Mouse (Mus musculus) ES-E14 (cell line): ENCODE measurements around the gene Plxna2. TPM values are rescaled to one million over a fixed set of nuclear protein-coding genes. Genes with fewer than 3 reads are reported as not detected.

ENCODE experiments used
- DNase-seq: peaks from one replicate; pipeline ENCODE4 v3.0.0-alpha.2; 2013; ENCODE audit warnings: low read depth, low spot score
- H3K27ac ChIP-seq: 2 replicates; pipeline ENCODE4 v1.5.1; 2012; ENCODE audit warnings: low read depth, mild to moderate bottlenecking, low read length, moderate library complexity, mixed read lengths; ENCODE audit not compliant: poor library complexity, insufficient read depth, severe bottlenecking
- H3K36me3 ChIP-seq: 2 replicates; pipeline ENCODE4 v1.6.1; 2012; ENCODE audit warnings: mild to moderate bottlenecking, low read length, moderate library complexity, mixed read lengths; ENCODE audit not compliant: control insufficient read depth, poor library complexity, insufficient read depth, severe bottlenecking
- H3K4me1 ChIP-seq, 2 experiments: fragments of 150-350 bp in 1 of 2; sonication (generic) in 1 of 2; 2 replicates each; pipeline ENCODE4 v1.6.1; 2012; ENCODE audit warnings: low read length in 2 of 2, mild to moderate bottlenecking in 1 of 2, mixed read lengths in 1 of 2; ENCODE audit not compliant: control insufficient read depth in 2 of 2, insufficient read depth in 2 of 2, poor library complexity in 1 of 2
- H3K4me3 ChIP-seq, 2 experiments: fragments of 150-350 bp in 1 of 2; sonication (generic) in 1 of 2; 2 replicates each; pipeline ENCODE4 v1.5.1; 2012; ENCODE audit warnings: low read length in 2 of 2, low read depth in 1 of 2, mild to moderate bottlenecking in 1 of 2, mixed read lengths in 1 of 2; ENCODE audit not compliant: insufficient read depth in 1 of 2, poor library complexity in 1 of 2, severe bottlenecking in 1 of 2
- H3K9ac ChIP-seq: 2 replicates; pipeline ENCODE4 v1.6.1; 2012; ENCODE audit warnings: low read depth, mild to moderate bottlenecking, low read length, mixed read lengths; ENCODE audit not compliant: poor library complexity, insufficient read depth, severe bottlenecking
- H3K9me3 ChIP-seq: fragments of 150-350 bp; sonication (generic); 2 replicates; pipeline ENCODE4 v1.6.1; 2012; ENCODE audit warnings: low read depth, mild to moderate bottlenecking, low read length; ENCODE audit not compliant: control insufficient read depth, insufficient read depth
- CHD2 ChIP-seq: IDR thresholded peaks from 2 replicates; pipeline ENCODE4 v1.6.1; 2014; ENCODE audit warnings: mild to moderate bottlenecking, low read depth, low read length, inconsistent platforms
- HCFC1 ChIP-seq: IDR thresholded peaks from 2 replicates; pipeline ENCODE4 v1.6.1; 2012; ENCODE audit warnings: low read length, inconsistent platforms, borderline replicate concordance; ENCODE audit not compliant: insufficient read depth
- MAFK ChIP-seq: IDR thresholded peaks from 2 replicates; pipeline ENCODE4 v1.6.1; 2014; ENCODE audit warnings: mild to moderate bottlenecking, low read depth, low read length, inconsistent platforms; ENCODE audit not compliant: insufficient read depth
- ZC3H11A ChIP-seq: IDR thresholded peaks from 2 replicates; pipeline ENCODE4 v1.6.1; 2012; ENCODE audit warnings: low read depth, mild to moderate bottlenecking, inconsistent platforms, low read length, borderline replicate concordance
- ZNF384 ChIP-seq: IDR thresholded peaks from 2 replicates; pipeline ENCODE4 v1.6.1; 2012; ENCODE audit warnings: low read depth, low read length, inconsistent platforms
- in situ Hi-C, 2 experiments: fragments of 600-800 bp; cut with MboI; formaldehyde crosslinking; loops; one replicate each; pipeline ENCODE4 v1.15.1; 2025; ENCODE audit warnings: low sequenced_read_pairs in 2 of 2, inconsistent platforms in 1 of 2; ENCODE audit not compliant: unreplicated experiment in 2 of 2
- total RNA-seq: library from RNA; depleted of rRNA; stranded (reverse); fragments of 300-350 nt; gene quantifications from 2 replicates; pipeline ENCODE4 v1.2.3, GENCODE M21; 2012

Plxna2 gene
- total RNA-seq, 1 experiment = 3.9 TPM

DNA sequence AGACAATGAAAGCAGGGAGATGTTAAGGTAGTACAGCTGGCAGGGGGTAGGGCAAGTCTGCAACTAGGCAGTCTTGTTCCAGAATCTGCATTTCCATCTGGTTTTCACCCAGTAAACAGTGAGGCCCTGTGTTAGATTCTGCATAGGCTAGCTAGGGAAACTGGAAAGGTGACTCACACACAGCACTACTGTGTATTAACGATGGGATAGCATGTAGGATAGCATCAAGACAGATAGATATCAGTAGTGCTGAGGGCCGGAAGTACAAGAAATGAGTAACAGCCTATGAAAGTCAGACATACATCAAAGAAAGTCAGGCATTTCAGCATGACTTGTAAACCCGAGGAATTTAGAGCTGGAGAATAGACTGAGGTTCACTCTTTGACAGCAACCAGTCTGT lies 65.1 kb downstream of the Plxna2 start:
- H3K4me1 ChIP-seq = no peaks in the 10 kb centered on the region
- TF ChIP-seq ZNF384 (no peak), HCFC1 (no peak), CHD2 (no peak), ZC3H11A (no peak), MAFK (no peak)
- DNase-seq = no peak
- no peaks in the 10 kb centered on the region for H3K36me3 ChIP-seq
- in situ Hi-C loops = no loop called here
- no peaks in the 10 kb centered on the region for H3K9me3 ChIP-seq
- no peak overlapping the region for H3K9ac ChIP-seq
- no peak overlapping the region for H3K27ac ChIP-seq
- no peak overlapping the region for H3K4me3 ChIP-seq

GRCm38 (mm10) chr1:194685896-194686295 lies 67.9 kb downstream of the Plxna2 start:
- Histone ChIP-seq H3K36me3 (no peaks in the 10 kb centered on the region), H3K9me3 (no peaks in the 10 kb centered on the region), H3K4me1 (no peaks in the 10 kb centered on the region), H3K27ac (no peak overlapping the region), H3K4me3 (no peak overlapping the region), H3K9ac (no peak overlapping the region)
- no peak for DNase-seq
- TF ChIP-seq MAFK (no peak), HCFC1 (no peak)
- in situ Hi-C loops = no loop called here

- Histone ChIP-seq H3K9ac (no peak overlapping the region), H3K4me3 (no peak overlapping the region), H3K4me1 (no peaks in the 10 kb centered on the region), H3K36me3 (no peaks in the 10 kb centered on the region), H3K9me3 (no peaks in the 10 kb centered on the region), H3K27ac (no peak overlapping the region)
- DNase-seq = no peak
- TF ChIP-seq ZC3H11A (no peak), CHD2 (no peak), MAFK (no peak), ZNF384 (no peak), HCFC1 (no peak)
- in situ Hi-C loops = no loop called here
Observed at GRCm38 (mm10) chr1:194687746-194688145, 69.7 kb downstream of the Plxna2 start.

DNA sequence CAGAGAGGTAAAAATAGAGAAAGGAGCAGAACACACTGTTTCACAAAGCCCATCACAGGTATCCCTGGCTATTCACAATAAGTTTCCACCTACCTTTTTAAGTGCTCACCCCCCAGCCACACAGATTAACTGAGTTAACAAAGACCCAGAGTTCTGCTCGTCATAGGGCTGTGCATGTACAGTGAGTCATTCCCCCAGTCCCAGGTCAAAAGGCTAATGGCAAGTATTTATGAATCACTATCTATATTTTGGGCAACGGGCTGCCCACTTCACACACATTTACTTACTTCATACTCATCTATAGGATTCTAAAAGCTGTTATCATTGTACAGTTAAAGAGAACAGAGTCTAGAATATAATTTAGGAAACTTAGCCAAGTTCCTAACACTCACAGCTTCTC lies 70.1 kb downstream of the Plxna2 start:
- no peaks in the 10 kb centered on the region for H3K4me1 ChIP-seq
- in situ Hi-C loops = no loop called here
- H3K4me3 ChIP-seq = no peak overlapping the region
- no peak overlapping the region for H3K27ac ChIP-seq
- no peaks in the 10 kb centered on the region for H3K9me3 ChIP-seq
- TF ChIP-seq HCFC1 (no peak), CHD2 (no peak), ZC3H11A (no peak), ZNF384 (no peak), MAFK (no peak)
- H3K36me3 ChIP-seq = no peaks in the 10 kb centered on the region
- H3K9ac ChIP-seq = no peak overlapping the region
- DNase-seq = no peak

DNA sequence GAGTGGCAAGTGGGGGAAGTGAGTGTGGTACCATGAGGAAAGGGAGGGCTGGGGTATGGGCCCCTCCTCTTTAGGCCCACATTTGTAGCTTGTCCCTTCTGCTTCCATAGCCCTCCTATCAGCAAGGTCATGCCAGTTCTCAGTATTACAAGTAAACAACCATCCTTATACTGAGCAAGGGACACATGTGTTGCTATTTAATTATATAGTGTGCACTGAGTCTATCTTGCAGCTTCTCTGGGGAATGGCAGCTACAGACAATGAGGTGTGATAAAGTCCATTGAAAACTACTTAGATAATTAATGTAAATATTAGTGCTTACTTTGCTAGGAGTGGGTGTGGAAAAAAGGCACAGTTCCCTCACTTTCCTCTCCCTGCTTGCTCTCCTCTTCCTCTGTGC lies 75.0 kb downstream of the Plxna2 start:
- Histone ChIP-seq H3K9ac (no peak overlapping the region), H3K27ac (no peak overlapping the region), H3K36me3 (no peaks in the 10 kb centered on the region), H3K4me1 (no peaks in the 10 kb centered on the region), H3K4me3 (no peak overlapping the region), H3K9me3 (no peaks in the 10 kb centered on the region)
- TF ChIP-seq ZNF384 (no peak), CHD2 (no peak)
- DNase-seq = no peak
- in situ Hi-C loops = no loop called here
